Mouse (Mus musculus): ENCODE results near the gene Shbg.

The Shbg gene

DNA sequence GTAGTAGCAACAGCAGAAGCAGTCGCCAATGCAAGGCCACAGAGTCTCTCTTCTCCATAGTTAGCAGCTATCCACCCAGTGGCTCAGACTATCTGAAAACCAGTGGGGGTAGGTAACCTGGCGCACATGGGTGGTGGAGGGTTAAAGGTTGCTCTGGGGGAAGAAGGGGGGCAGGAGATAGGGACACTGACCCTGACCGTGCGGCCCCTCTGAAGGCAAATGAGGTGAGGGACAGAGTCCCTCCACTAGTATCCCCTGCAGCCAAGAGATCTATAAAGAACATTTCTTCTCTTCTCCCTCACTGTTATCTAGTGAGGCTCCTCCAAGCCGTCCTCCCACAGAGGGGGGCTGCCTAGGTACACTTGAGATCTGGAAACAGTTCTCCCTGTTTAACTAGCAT lies at the start of gene Shbg:
Gene Shbg, minus strand, starts transcription at position 101 of the 400 bp plus-strand sequence.
- in situ Hi-C loops (cut with MboI, MseI), result no loop called here

GRCm38 (mm10) chr11:69666665-69667005 lies 48.9 kb upstream of the Shbg start:
- in situ Hi-C loops (cut with MboI, MseI), result loop anchor here (5.0 kb wide), 1 partner anchor 981 kb away; the partner anchor contains the start of genes Rnf167 and Slc25a11

DNA sequence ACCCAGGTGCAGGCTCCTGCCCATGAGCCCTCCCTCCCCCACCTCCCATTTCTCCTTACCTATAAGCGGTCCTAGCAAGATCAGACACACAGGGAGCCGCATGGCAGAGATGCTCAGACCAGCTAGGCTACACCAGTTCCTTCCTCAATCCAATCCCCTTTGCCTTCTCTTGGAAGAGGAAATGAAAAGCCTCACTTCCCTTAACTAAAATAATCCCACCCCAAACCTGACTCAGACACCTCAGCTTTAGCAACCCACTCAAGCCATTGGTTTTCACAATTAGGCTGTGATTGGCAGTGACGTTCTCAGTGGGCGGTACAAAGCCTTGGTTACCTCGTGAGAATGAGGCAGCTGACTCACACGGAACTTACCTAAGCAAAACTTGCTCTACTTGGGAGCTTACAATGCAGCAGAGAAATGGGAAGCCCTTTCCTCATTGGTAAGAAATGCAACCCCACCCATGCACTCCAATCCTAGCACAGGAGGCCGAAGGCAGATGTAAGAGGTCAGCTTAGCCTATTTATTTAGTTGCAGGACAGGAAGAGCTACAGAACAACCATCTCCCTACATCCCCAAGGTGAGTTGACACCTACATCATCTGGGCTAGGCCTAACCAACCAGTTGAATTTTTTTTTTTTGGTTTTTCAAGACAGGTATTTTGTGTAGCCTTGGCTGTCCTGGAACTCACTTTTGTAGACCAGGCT lies 48.4 kb upstream of the Shbg start, which contains the start of gene Cd68:
Gene Cd68, minus strand, starts transcription at position 193 of the 704 bp plus-strand sequence.
- in situ Hi-C loops (cut with MboI, MseI), result loop anchor here (5.0 kb wide), 1 partner anchor 981 kb away; the partner anchor contains the start of genes Rnf167 and Slc25a11

GRCm38 (mm10) chr11:69665457-69665960 lies 47.8 kb upstream of the Shbg start:
- in situ Hi-C loops (cut with MboI, MseI), result loop anchor here (5.0 kb wide), 1 partner anchor 982 kb away; the partner anchor contains the start of genes Rnf167 and Slc25a11

GRCm38 (mm10) chr11:69664841-69665240 lies 47.1 kb upstream of the Shbg start:
- in situ Hi-C loops (cut with MboI, MseI), result loop anchor here (5.0 kb wide), 1 partner anchor 982 kb away; the partner anchor contains the start of genes Rnf167 and Slc25a11

GRCm38 (mm10) chr11:69663795-69664194 lies 46.1 kb upstream of the Shbg start:
- in situ Hi-C loops (cut with MboI, MseI), result no loop called here

DNA sequence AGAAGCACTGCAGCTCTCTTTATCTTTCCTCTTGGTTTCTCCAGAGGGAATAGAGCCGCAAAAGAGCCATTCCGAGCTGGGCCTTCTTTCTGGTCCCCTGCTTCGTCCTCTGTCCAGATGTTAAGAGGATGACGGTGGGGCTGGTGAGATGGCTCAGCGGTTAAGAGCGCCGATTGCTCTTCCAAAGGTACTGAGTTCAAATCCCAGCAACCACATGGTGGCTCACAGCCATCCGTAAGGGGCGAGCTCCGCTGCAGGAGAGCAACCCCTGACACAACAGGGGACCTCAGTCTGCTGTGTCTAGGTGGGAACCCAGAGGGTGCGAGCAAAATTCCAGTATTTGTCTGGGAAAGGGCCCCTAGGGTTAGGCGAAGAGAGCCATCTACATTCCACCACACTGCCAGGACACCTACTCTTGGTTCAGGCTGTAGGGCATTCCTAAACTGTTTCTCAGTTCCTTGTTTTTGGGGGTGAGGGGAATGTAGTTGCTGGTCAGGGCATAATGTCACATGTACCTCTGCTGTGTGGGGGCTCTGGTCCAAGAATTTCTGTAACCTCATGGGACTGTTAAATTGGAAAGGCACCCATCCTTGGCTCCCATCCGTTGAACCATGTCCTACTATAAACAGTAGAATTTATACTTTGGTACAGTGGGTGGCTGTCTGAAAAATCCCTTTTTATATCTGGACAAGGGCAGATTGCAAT lies 45.4 kb upstream of the Shbg start:
- in situ Hi-C loops (cut with MboI, MseI), result no loop called here

GRCm38 (mm10) chr11:69662213-69662966 lies 44.7 kb upstream of the Shbg start, which contains the start of gene Mpdu1:
Gene Mpdu1, minus strand, starts transcription at chr11:69662642.
- in situ Hi-C loops (cut with MboI, MseI), result no loop called here

DNA sequence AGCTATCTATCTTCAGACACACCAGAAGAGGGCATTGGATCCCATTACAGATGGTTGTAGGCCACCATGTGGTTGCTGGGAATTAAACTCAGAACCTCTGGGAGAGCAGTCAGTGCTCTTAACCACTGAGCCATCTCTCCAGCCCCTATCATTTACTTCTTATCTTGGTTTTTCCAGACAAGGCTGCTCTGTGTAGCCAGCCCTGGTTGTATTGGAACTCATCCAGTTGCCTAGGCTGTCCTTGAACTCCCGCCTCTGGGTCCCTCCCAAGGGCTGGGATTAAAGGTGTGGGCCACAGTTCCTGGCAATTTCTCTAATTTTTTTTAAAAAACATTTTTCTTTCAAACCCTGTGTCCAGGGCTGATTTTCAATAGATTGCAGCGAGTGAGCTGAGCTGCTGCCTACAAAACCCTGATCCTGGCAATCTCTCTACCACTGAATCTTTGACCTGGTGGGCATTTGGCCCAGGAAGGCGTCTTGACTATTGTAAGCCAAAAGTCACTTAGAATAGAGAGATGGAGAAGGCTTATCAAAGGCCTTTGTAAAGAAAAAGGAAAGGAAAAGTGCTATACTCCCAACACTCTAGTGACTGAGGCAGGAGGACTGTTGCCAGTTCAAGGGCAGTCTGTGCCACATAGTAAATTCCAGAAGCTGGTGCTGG lies 43.6 kb upstream of the Shbg start:
- in situ Hi-C loops (cut with MboI, MseI), result no loop called here

GRCm38 (mm10) chr11:69657462-69657881 lies 39.8 kb upstream of the Shbg start:
- in situ Hi-C loops (cut with MboI, MseI), result loop anchor here (5.0 kb wide), 1 partner anchor 75 kb away; the partner anchor contains the start of genes Trp53 and Wrap53

DNA sequence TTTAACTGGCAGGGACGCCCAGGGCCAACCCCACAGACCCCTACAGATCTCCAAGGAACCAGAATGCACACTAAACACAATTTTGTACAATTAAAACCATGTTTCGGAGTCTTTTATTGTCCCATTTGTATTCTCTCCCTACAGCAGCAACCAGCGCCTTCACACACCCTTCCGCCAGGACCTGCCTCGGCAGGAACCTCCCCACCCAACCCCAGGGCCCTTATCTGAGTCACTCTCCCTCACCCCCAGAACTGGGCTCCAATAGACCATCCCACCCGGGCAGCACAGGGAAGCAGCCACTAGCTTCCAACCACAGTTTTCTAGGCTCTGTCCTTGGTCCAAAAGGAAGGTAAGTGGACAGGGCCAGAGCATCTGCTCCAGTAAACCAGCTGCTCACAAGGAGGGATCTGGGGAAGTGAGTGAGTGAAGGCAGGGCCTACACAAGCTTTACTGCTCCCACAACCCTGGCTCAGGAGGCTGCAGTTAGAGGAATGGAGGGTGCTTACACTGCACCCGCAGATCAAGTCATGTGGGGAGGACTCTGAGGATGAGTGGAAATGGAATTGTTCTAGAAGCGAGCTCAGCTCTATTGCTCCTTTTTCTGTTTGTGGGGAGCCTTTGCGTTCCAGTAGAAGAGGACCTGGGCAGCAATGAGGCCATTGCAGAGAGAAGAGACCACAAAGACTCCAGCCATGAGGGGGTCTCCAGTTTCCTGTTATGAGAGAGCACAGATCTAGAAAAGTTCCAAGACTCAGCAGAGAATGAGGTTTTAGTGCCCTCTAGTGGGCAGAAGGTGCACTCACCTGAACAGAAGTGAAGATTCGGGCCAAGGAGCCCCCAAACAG lies 39.1 kb upstream of the Shbg start:
- in situ Hi-C loops (cut with MboI, MseI), result loop anchor here (5.0 kb wide), 1 partner anchor 75 kb away; the partner anchor contains the start of genes Trp53 and Wrap53

DNA sequence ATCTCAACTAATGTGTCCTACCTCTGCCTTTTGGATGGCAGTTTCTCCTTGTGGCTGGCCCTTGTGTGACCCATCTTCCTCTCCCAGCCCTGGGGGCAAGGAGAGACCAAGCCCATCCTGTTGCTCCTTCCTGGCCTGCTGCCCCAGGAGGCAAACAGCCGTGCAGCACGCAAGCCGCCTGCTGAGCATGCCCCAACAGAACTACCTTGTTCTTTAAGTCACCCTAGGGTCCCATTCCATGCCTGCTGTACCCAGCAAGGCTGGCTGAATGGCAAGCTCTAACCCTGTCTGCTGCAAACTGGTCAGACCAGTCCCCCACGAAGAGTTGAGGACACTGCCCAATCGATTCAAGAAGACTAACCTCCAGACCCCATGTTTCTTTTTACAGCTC lies 38.4 kb upstream of the Shbg start:
- in situ Hi-C loops (cut with MboI, MseI), result loop anchor here (5.0 kb wide), 1 partner anchor 74 kb away; the partner anchor contains the start of genes Trp53 and Wrap53

- in situ Hi-C loops (cut with MboI, MseI), result loop anchor here (5.0 kb wide), 1 partner anchor 73 kb away; the partner anchor contains the start of genes Trp53 and Wrap53
Observed at GRCm38 (mm10) chr11:69655264-69656064, 37.8 kb upstream of the Shbg start, which contains the start of gene Sox15. Gene Sox15, plus strand, starts transcription at chr11:69655314.

GRCm38 (mm10) chr11:69654760-69655159 lies 37.1 kb upstream of the Shbg start:
- in situ Hi-C loops (cut with MboI, MseI), result loop anchor here (5.0 kb wide), 1 partner anchor 72 kb away; the partner anchor contains the start of genes Trp53 and Wrap53

- in situ Hi-C loops (cut with MboI, MseI), result no loop called here
Observed at GRCm38 (mm10) chr11:69653399-69653798, 35.7 kb upstream of the Shbg start.

DNA sequence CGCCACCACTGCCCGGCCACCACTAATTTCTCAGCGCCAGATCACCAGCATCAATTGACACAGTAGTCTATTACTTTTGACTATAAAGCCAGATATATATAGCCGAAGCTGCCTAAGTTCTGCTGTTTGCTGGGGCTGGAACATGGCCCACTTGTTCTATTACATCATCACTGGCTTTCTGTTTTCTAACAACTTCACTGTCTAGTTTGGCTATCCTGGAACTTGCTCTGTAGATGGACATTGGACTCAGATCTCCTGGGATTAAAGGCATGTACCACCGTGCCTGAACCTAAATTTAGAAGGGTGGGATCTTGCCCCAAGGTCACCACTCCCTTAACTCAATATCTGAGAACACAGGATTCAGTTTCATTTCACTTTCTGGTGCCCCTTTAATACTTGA lies 28.2 kb upstream of the Shbg start:
- in situ Hi-C loops (cut with MboI, MseI), result no loop called here

DNA sequence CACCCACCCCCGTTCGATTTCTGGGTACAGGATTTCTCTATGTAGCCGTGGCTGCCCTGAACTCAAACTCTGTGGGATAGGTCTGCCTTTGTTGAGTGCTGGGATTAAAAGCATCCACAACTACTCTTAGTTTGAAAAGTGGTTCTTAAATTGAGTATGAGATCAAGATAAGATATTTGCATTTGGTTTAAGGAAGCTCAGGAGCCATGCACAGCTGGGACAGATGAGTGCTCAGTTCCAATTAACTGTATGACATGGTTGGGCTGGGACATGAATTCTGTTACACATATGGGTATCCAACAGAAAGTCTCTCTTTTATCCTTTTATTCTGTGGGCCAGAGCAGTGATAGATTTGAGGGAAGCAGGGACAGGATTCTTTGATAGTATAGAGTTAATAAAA lies 17.8 kb upstream of the Shbg start:
- in situ Hi-C loops (cut with MboI, MseI), result no loop called here

DNA sequence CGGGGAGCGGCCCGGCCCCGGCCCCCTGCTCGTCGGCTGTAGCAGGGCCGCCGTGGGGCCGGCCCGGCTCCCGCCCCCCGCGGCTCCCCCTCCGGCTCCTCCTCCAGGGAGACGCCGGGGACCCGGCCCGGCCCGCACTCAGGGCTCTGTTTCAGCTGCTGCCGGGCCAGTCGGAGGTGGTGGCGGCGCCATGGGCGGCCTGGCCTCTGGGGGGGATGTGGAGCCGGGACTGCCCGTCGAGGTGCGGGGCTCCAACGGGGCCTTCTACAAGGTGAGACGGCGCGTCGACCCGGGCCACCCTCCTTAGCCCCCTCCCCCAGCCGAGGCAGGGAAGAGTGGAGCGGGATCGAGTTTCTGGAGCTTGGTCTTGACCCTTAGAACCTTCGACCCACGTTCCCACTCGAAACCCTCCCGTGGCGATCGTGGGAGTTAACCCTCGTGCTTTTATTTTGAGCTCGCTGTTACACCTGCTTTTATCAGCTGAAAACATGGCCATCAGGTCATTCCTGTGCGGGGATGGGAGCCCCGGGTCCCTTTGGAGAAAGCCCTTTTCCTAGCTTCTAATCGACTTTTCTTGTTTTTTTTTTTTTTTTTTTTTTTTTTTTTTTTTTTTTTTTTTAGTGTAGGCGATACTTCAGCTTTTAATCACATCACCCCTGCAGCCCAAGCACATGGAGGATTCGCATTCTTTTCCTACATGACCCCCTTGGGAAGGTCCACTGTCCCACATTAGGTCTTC lies 15.6 kb upstream of the Shbg start:
- in situ Hi-C loops (cut with MboI, MseI), result no loop called here
